Mouse (Mus musculus) embryonic facial prominence, embryonic 11.5 days (tissue): ENCODE measurements around the gene Alg1. TPM values are rescaled to one million over a fixed set of nuclear protein-coding genes. Genes with fewer than 3 reads are reported as not detected.

Experiments
- ATAC-seq: fragments of 200-750 bp; cut with Nextera tagmentation; replicated peaks from 2 replicates; pipeline ENCODE4 v1.8.0; 2017; ENCODE audit warnings: low read depth; ENCODE audit not compliant: insufficient number of reproducible peaks, low FRiP score, low TSS enrichment
- DNase-seq: peaks from one replicate; pipeline ENCODE4 v3.0.0-alpha.2; 2015; ENCODE audit warnings: low spot score
- H3K27ac ChIP-seq: fragments of 300-500 bp; sonication (generic); replicated peaks from 2 replicates; pipeline ENCODE4 v1.5.1; 2014; ENCODE audit warnings: mild to moderate bottlenecking, low read depth, low read length, control low read depth
- H3K27me3 ChIP-seq: fragments of 300-500 bp; sonication (generic); 2 replicates; pipeline ENCODE4 v1.6.1; 2014; ENCODE audit warnings: mild to moderate bottlenecking, low read length, moderate library complexity, mixed read lengths; ENCODE audit not compliant: control insufficient read depth, insufficient read depth
- H3K36me3 ChIP-seq: fragments of 300-500 bp; sonication (generic); replicated peaks from 2 replicates; pipeline ENCODE4 v1.6.1; 2014; ENCODE audit warnings: low read depth, mild to moderate bottlenecking, low read length, moderate library complexity, mixed read lengths; ENCODE audit not compliant: control insufficient read depth, insufficient read depth
- H3K4me1 ChIP-seq: fragments of 300-500 bp; sonication (generic); 2 replicates; pipeline ENCODE4 v1.6.1; 2014; ENCODE audit warnings: low read length, mixed read lengths; ENCODE audit not compliant: control insufficient read depth, insufficient read depth
- H3K4me2 ChIP-seq: fragments of 300-500 bp; sonication (generic); 2 replicates; pipeline ENCODE4 v1.6.1; 2014; ENCODE audit warnings: low read depth, mild to moderate bottlenecking, control low read depth, low read length, moderate library complexity
- H3K4me3 ChIP-seq: fragments of 300-500 bp; sonication (generic); 2 replicates; pipeline ENCODE4 v1.5.1; 2014; ENCODE audit warnings: low read depth, low read length, control low read depth
- H3K9ac ChIP-seq: fragments of 300-500 bp; sonication (generic); replicated peaks from 2 replicates; pipeline ENCODE4 v1.6.1; 2014; ENCODE audit warnings: mild to moderate bottlenecking, control low read depth, low read length
- H3K9me3 ChIP-seq: fragments of 300-500 bp; sonication (generic); replicated peaks from 2 replicates; pipeline ENCODE4 v1.6.1; 2016; ENCODE audit warnings: mild to moderate bottlenecking, low read length, inconsistent platforms, mixed read lengths; ENCODE audit not compliant: control insufficient read depth
- WGBS: fragments of 180-500 bp; shearing (Covaris S2); extraction: QIAGEN DNeasy Blood & Tissue Kit; methylation state at CpG from one replicate; pipeline ENCODE4 v1.1.7; 2014; 5-methylcytosine and 5-hydroxymethylcytosine counted together
- microRNA-seq: library from miRNA; unstranded; fragments of <30 nt; microRNA quantifications from one replicate; pipeline ENCODE4, GENCODE M21; 2016; ENCODE audit warnings: borderline number of aligned reads
- polyA plus RNA-seq: library from polyadenylated mRNA; unstranded; fragments of >200 nt; fragmentation: Nextera tagmentation; extraction: Ambion mirVana; gene quantifications from 2 replicates; pipeline ENCODE4 v1.2.1, GENCODE M21; 2014

The Alg1 gene
- polyA plus RNA-seq, 1 experiment from 2014 or later = 22.6 TPM

GRCm38 (mm10) chr16:5263926-5264325, 30.5 kb downstream of the Alg1 start:
- ATAC-seq (peak; percentile 48; the same call in 1 of the 2 replicates), DNase-seq (no peak)
- Histone ChIP-seq H3K9ac (no peak overlapping the region), H3K9me3 (no peaks in the 10 kb centered on the region), H3K4me2 (no peak overlapping the region), H3K27me3 (no peaks in the 10 kb centered on the region), H3K36me3 (no peaks in the 10 kb centered on the region), H3K4me1 (no peaks in the 10 kb centered on the region), H3K27ac (no peak overlapping the region), H3K4me3 (no peak overlapping the region)
- 77% methylated on average over 7 of the region's 7 CpGs for WGBS

- Histone ChIP-seq H3K27me3 (no peaks in the 10 kb centered on the region), H3K4me3 (no peak overlapping the region), H3K9me3 (no peaks in the 10 kb centered on the region), H3K27ac (no peak overlapping the region), H3K4me2 (no peak overlapping the region), H3K36me3 (no peaks in the 10 kb centered on the region), H3K9ac (no peak overlapping the region), H3K4me1 (no peaks in the 10 kb centered on the region)
- WGBS = 74% methylated on average over 4 of the region's 4 CpGs
- DNase-seq = no peak
- 0 out of 2 replicates have a peak, but pooled peaks have one; percentile 39 for ATAC-seq
Observed at GRCm38 (mm10) chr16:5271411-5272035, 38.1 kb downstream of the Alg1 start.

GRCm38 (mm10) chr16:5272371-5272770, 39.0 kb downstream of the Alg1 start:
- ATAC-seq (no peak), DNase-seq (no peak)
- no peaks in the 10 kb centered on the region for H3K27me3 ChIP-seq
- no peaks in the 10 kb centered on the region for H3K9me3 ChIP-seq
- H3K27ac ChIP-seq = no peak overlapping the region
- no peak overlapping the region for H3K9ac ChIP-seq
- no peaks in the 10 kb centered on the region for H3K36me3 ChIP-seq
- WGBS = 83% methylated on average over 3 of the region's 3 CpGs
- no peaks in the 10 kb centered on the region for H3K4me1 ChIP-seq
- H3K4me3 ChIP-seq = no peak overlapping the region
- no peak overlapping the region for H3K4me2 ChIP-seq

- H3K27me3 ChIP-seq = no peaks in the 10 kb centered on the region
- no peak overlapping the region for H3K4me2 ChIP-seq
- no peaks in the 10 kb centered on the region for H3K4me1 ChIP-seq
- no peak for DNase-seq
- H3K4me3 ChIP-seq = no peak overlapping the region
- H3K9ac ChIP-seq = no peak overlapping the region
- no peaks in the 10 kb centered on the region for H3K36me3 ChIP-seq
- ATAC-seq = no peak
- 75% methylated on average over 5 of the region's 5 CpGs for WGBS
- H3K27ac ChIP-seq = no peak overlapping the region
- H3K9me3 ChIP-seq = no peaks in the 10 kb centered on the region
Observed at GRCm38 (mm10) chr16:5279571-5280222, 46.3 kb downstream of the Alg1 start.

- WGBS = 85% methylated on average over 9 of the region's 9 CpGs
- Histone ChIP-seq H3K9me3 (no peaks in the 10 kb centered on the region), H3K9ac (no peak overlapping the region), H3K4me3 (no peak overlapping the region), H3K36me3 (no peaks in the 10 kb centered on the region), H3K4me1 (no peaks in the 10 kb centered on the region), H3K27me3 (no peaks in the 10 kb centered on the region), H3K27ac (no peak overlapping the region), H3K4me2 (no peak overlapping the region)
- DNase-seq = no peak
- no peak for ATAC-seq
Observed at GRCm38 (mm10) chr16:5282686-5283085, 49.3 kb downstream of the Alg1 start.

GRCm38 (mm10) chr16:5285376-5285775, 52.0 kb downstream of the Alg1 start:
- no peak for DNase-seq
- Histone ChIP-seq H3K4me2 (no peak overlapping the region), H3K27ac (no peak overlapping the region), H3K4me3 (no peak overlapping the region), H3K4me1 (no peaks in the 10 kb centered on the region), H3K9ac (no peak overlapping the region), H3K9me3 (no peaks in the 10 kb centered on the region), H3K36me3 (no peaks in the 10 kb centered on the region), H3K27me3 (no peaks in the 10 kb centered on the region)
- 42% methylated on average over 3 of the region's 3 CpGs for WGBS
- ATAC-seq = no peak

Small RNAs within 50 kb of the gene (microRNA-seq; reads per million reads assigned to microRNA genes)
- gene Gm23689 (not detected), gene Gm26095 (not detected), gene Mir6364 (not detected)

Other genes with a start within 250 kb of the Alg1 start
- gene Sept12, start 235.8 kb upstream of the Alg1 start, polyA plus RNA-seq = not detected in 2 replicates
- 1.5 and 2.2 TPM in 2 replicates for gene Smim22, start 226.3 kb upstream of the Alg1 start, polyA plus RNA-seq
- 56.5 and 60.2 TPM in 2 replicates for gene Rogdi, start 220.1 kb upstream of the Alg1 start, polyA plus RNA-seq
- 131 and 140 TPM in 2 replicates for gene Glyr1, start 183.8 kb upstream of the Alg1 start, polyA plus RNA-seq
- 21.0 and 21.5 TPM in 2 replicates for gene Ubn1, start 183.6 kb upstream of the Alg1 start, polyA plus RNA-seq
- gene Ppl, start 101.2 kb upstream of the Alg1 start, polyA plus RNA-seq = 1.6 and 2.0 TPM in 2 replicates
- gene Sec14l5, start 86.5 kb upstream of the Alg1 start, polyA plus RNA-seq = 0.07 and 0.08 TPM in 2 replicates
- 10.7 and 13.6 TPM in 2 replicates for gene Nagpa, start 29.6 kb upstream of the Alg1 start, polyA plus RNA-seq
- 2.0 and 3.1 TPM in 2 replicates for gene AU021092, start 11.3 kb upstream of the Alg1 start, polyA plus RNA-seq
- 13.3 and 15.6 TPM in 2 replicates for gene Eef2kmt, start 22.4 kb downstream of the Alg1 start, polyA plus RNA-seq